Mouse (Mus musculus) lung, adult 2 months (tissue): Measurements from ENCODE around the gene Bri3bp.

Experiments used
- CTCF ChIP-seq: fragments of 200-500 bp; IDR thresholded peaks from 2 replicates; pipeline ENCODE4 v1.5.1; 2011; ENCODE audit warnings: mild to moderate bottlenecking, low read length, control low read depth; ENCODE audit not compliant: insufficient read depth
- POLR2A ChIP-seq: fragments of 200-500 bp; IDR thresholded peaks from 2 replicates; pipeline ENCODE4 v1.6.1; 2011; ENCODE audit warnings: low read depth, mild to moderate bottlenecking, control low read depth, low read length, borderline replicate concordance; ENCODE audit errors: extremely low read depth

- TF ChIP-seq CTCF (no peak), POLR2A (no peak)
Observed at GRCm38 (mm10) chr5:125478037-125478436, 36.7 kb downstream of the Bri3bp start.
